Mouse (Mus musculus): ENCODE data around the gene Hsd17b2.

Gene Hsd17b2

DNA sequence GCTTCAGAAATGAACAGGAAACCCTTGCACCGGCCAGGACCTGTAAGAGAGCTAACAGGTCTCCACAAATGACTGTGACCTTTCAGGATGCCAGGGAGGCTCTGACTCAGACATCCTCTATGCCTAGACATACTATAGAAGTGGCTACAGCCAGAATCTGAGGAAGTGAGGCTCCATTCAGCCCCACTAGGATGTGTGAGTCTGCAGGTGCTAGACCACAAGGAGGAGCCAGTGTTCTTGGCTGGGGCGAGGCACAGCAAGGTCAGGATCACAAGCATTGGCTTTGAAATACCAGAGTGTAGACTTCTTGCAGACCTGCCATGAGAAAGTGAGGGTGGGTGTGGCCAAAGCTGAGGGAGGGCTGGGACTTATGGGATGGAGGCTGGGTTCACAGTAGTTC is 70.9 kb downstream of the Hsd17b2 start:
- no peak for DNase-seq (ENCODE audit: low read depth, low spot score)

DNA sequence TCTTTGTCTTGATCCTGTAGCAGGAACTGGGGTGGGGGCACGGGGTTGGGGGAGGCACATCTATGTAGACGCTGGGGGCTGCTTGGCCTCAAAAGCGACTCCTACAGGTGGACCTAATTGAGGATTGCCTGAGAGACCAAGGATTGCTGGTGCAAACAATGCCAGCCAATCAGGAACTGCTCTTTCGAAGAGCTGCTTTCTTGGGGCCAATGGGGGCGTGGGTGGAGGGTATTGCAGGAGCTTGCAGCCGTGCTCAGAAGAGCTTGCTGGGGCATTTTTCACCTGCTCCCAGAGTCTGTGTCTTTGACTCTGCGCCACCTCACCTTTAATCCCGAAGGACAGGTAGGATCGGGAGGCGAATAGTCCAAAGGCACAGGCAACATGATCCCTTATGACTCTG is 73.9 kb downstream of the Hsd17b2 start:
- DNase-seq (ENCODE audit: low read depth, low spot score), result no peak

DNA sequence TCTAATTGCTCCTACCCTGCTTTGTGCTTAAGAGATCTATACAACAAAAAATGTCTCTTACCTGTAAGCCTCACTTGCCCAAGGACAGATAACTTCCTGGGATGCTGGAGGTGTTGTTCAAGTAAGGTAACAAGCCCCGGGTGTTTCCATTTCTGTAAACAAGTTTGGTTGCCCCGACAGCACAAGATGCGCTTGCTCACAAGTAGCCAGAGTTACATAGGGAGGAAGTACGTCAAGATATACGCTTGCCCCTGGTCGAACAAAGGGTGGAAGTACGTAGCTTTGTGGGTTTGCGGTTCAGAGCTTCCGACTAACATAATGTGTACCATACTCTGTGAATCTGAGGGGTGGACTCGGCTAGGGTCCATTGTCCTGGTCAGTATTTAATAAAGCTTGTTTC is 74.4 kb downstream of the Hsd17b2 start:
- no peak for DNase-seq (ENCODE audit: low read depth, low spot score)

DNA sequence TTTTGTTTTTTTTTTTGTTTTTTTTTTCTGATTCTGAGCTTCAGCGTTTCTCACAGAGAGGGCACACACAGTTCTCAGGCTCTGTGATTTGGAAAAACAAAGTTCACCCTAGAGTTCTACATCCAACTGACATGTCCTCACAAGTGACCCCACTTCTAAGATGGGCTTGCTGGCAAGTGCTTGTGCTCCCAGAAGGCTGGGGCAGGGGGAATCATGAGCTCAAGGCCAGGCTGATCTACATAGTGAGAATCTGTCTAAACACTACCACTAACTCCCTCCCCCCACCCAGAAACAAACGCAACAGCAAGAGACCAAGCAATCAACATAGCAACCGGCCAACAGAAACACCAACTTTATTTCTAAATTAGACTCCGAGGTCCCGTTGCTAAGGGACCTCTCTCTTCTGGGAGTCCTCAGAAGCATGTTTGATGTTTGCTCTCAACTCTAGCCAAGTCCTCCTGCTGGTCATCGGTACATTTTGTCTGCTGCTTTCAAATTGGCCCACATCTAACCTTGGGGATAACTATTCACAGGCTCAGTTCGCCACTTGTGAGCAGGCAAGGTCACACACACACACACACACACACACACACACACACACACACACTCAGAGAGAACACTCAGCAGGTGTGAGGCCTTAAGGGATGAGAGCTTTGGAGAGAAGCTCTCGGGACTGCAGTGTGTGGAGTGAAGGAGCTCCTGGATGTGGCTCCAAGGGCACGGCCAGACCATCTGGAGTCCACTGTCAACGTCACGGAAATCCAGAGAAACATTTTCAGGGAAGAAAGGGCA is 77.0 kb downstream of the Hsd17b2 start:
- no peak for DNase-seq (ENCODE audit: low read depth, low spot score)

DNA sequence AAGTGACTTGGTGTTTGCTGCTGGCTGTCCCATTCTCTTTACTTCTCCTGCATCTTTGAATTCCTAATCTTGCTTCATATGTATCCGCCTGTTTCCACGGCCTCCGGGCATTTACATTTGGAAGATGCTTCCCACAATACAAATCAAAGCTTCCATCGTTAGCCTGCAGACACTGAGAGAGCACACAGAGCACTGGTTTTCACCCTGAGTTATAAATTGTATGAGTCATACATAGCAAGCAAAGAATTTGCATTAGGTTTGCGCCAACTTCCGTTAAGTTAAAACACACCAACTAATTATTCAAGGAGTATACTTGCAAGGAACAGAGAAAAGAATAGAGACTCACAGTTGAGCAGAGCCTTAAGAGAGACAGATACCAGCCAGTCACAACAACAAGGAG is 77.6 kb downstream of the Hsd17b2 start:
- no peak for DNase-seq (ENCODE audit: low read depth, low spot score)

DNA sequence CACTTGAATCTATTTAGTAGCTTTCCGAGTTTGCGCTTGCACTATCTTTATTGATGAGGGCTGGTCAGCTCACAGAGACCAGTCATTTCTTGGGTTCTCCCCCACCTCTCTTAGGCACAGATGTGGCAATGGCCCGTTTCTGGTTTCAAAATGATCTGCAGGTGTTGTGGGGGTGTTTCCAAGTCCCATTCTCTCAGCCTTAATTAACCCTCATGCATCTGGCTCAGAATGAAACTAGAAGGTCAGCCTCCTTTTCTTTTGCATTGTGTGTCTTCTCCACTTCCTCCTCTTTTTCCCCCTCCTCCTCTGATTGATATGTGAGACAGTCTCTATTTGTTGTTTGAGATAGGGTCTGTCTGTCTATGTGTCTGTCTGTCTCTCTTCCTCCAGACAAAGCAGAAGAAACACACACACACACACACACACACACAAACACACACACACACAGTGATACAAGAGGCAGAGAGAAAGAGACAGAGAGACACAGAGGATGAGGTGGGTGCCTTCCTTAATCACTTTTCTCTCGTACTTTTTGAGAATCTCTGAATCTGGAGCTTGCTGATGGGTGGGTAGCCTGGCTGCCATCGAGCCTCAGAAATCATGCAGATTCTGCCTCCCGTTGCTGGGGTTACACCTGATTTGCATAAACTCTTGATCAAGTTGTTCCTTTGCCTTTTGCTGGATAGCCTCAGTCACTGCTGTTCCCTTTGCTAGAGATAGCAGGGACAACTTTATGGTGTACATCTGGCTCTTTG is 79.8 kb downstream of the Hsd17b2 start:
- DNase-seq (ENCODE audit: low read depth, low spot score), result no peak

DNA sequence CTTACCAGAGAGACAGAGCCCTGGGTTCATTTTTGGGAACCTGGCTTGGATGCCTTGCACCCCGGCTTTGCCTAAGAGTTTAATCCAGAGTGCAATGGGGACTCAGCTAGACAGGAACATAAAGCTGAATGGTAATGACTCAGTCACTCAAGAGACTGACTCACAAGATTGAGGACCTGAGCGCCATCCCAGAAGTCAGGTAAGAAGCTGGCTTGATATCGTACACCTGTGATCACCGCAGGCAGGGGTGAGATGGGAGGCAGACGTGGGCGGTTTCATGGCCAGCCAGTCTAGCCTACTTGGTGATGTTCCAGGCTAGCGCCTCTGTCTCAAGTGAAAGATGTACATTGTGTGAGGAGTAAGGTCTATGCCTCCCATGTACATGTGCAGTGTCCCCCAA is 81.3 kb downstream of the Hsd17b2 start:
- DNase-seq (ENCODE audit: low read depth, low spot score), result no peak

DNA sequence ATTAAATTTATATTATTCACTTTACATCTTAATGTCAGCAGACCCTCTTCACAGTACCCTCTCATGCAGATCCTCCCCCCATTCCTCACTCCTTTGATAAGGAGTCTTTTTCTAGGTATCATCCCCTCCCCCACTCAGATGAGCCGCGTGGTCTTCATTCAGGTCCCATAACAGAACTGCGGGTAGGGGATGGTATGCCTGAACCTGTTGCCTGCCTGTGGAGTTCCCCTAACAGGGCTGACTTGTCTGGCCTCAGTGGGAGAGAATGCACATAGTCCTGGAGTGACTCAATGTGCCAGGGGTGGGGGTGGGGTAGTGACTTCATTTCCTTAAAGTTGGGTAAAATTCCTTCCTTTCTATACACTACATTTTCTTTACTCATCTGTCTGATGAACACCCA is 84.7 kb downstream of the Hsd17b2 start:
- no peak for DNase-seq (ENCODE audit: low read depth, low spot score)

DNA sequence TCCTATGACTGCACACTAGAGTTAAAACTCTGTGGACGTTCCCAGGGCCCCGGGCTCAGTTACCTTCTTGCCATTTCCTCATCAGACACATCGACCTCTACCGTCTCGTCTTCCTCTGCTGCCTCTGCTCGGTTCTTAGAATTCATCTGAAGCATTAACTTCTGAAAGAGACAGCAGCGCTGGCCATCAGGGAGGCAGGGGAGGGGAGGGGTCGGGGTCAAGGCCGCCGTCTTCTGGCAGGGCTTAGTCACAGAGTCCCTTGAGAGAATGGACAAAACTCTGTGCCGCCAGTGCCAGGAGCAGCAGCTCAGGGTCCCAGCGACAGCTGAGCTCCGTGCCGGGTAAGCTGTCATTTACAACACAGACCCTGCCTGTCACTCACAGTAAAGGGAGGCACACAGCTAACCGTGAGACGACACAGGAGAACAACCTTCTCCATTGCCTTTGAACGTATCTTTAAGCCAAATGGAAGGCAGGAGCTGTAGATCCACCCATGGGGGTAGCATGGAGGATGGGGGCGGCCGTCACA is 91.0 kb downstream of the Hsd17b2 start:
- peak; percentile 11 for DNase-seq (ENCODE audit: low read depth, low spot score)

DNA sequence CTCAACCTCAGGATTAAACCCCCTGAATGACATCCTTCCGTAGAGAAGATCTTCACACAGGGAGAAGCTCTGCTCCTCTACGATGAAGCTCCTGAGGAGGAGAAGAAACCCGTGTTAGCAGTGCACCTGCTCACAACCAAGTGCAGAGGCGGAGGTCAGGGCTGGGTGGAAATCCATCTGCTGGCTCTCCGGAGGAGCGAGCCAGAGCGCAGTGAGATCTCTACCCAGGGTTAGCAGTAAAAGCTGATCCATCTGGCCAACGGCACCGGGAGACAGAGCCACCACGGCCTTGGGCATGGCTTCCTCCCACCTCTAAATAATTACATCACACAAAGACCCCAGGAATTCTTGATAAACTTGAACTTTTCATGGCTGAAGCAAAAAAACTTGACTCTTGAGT is 92.9 kb downstream of the Hsd17b2 start:
- no peak for DNase-seq (ENCODE audit: low read depth, low spot score)

DNA sequence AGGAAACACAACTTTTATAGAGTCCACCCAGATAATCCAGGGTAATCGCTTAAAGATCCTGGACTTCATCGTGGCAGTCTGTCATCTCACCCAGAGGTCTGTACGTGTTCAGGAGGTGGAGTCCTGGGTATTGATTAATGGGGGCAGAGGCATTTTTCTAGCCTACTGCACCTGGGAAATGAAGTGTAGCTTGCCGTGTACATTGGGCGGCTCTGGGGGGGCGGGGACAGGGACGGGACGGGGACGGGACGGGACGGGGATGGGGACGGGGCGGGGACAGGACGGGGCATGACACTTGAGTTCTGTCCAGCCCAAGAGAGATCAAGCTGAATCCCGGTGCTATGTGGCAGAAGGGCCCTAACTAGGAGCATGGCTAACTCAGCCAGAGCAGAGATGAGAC is 94.8 kb downstream of the Hsd17b2 start:
- no peak for DNase-seq (ENCODE audit: low read depth, low spot score)

DNA sequence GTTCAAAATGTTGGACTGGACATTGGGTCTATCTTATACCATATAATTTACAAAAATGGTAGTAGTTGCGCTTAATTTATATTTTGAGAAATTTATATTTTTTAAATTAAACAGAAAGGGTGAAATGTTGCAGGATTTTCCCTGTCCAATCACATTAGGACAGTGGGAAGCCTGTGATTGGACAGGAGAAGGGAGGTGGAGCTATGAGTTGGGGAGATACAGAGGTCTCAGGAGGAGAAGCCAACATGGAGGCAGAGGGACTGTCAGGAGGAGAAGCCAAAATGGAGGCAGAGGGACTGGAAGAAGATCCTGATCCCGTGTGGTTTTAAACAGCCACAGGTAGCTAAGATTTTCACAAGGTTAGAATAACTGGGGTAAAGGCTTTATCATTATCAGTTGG is 96.4 kb downstream of the Hsd17b2 start:
- DNase-seq (ENCODE audit: low read depth, low spot score), result no peak

DNA sequence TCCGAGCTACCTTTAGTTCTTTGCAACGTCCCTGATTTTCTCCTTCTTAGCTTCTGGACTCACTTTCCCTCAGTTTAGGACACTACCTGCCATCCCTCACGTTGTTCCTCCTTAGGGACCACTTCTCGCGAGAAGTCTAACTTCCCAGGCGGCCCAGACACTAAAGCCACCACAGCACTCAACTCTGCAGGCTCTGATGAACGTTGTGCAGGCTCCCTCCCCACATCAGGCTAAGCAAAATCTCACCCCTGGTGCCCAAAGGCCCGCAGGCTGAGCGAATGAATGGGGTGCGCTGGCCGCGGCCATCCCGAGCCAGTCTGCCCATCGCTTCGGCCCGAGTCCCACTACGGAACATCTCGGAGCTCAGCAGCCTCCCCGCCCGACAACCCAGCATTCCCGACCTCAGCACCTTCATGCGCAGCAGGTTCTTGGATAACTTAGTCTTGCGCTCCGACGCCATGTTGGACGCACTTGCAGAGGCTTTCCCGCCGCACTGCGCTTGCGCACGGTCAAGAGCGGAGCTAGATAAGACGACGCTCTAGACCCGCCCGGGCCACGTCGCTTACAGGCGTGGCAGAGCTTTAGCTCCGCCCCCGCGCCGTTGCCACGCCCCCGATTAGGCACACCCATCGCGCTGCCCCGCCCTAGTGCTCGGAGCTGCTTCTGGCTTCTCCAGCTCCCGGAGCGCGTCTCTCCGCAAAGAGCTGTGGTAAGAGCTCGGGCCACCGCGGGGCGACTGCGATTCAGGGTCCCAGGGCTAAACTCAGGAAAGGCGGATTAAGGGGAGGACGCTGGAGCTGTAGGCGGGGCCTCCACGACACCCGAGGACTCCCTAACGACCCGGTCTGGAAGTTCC is 100.0 kb downstream of the Hsd17b2 start, which contains the start of gene Mphosph6:
Gene Mphosph6, minus strand, starts transcription at position 501 of the 856 bp plus-strand sequence.
- DNase-seq (ENCODE audit: low read depth, low spot score), result peak; percentile 99

DNA sequence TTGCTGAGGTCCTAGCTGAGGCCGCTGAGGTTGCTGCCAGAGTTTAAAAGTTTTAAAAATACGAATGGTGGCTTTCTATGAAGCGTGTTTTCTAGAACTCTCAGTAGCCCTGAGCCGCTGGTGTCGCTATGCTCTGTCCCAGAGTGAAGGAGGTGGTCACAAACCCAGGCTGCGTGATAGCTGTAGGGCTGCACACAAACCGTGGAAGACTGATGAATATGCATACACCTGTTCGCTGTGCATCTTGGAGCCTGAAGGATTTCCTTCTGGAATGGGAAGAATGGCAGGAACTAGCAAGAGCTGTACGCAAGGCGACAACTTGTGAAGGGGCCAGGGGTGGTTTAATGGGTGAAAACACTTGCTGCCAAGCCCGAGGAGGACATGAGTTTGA is 100.6 kb downstream of the Hsd17b2 start:
- no peak for DNase-seq (ENCODE audit: low read depth, low spot score)

DNA sequence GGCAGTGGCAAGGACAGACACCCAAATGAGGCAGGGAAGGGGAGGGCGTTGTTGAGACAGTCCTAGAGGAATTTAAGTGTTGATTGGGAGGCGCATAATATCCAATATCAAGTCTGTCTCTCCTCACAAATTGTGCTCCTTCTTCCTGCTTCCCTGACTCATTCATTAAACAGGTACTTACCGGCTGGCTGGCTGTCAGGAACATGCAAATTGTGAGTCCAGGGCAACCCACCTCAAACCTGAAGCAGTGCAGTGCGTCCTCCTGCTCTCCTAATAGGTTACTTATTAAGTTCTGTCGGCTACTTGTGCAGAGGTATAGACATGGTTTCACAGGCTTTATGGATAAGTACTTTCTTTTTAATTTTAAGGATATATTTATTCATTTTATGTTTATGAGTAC is 103.7 kb downstream of the Hsd17b2 start:
- DNase-seq (ENCODE audit: low read depth, low spot score), result no peak
